Mouse (Mus musculus): ENCODE data around the gene Rps18.

GRCm38 (mm10) chr17:33902491-33902890, 53.3 kb downstream of the Rps18 start:
- TF ChIP-seq POLR2A (IDR thresholded peaks at IDR 0.05; ENCODE audit: insufficient read length, low read depth), result no peak
- TF ChIP-seq MAX (IDR thresholded peaks at IDR 0.05; ENCODE audit: low read depth), result no peak
- no peak for TF ChIP-seq POLR2AphosphoS2 (IDR thresholded peaks at IDR 0.05; ENCODE audit: insufficient read length, low read depth)
